Comparison of ENCODE assay signal across 10 mouse cellular contexts in genomic region chr6:125492664-125493063, GRCm38 (mm10). TPM values are rescaled to one million over a fixed set of nuclear protein-coding genes. Genes with fewer than 3 reads are reported as not detected.
A peak's percentile ranks its signal among the peaks of the same experiment; 100 is the strongest.
DNase-seq lines count a peak whose midpoint lies in the region; ATAC-seq and TF ChIP-seq lines count a peak whose summit lies in the region.
"Had no signal": no experiment of that assay in that cellular context is flagged by ENCODE, and none has a peak within 500 bp of the region (broad histone marks: within the 10 kb centered on the region; RNA-seq: fewer than 3 reads in every experiment).

No protein-coding gene starts in this region.

- H3K27ac ChIP-seq in gastrocnemius, adult 2 months, result peak overlapping the region; percentile 92
- H3K27ac ChIP-seq in lung, postnatal 0 days (ENCODE audit: low read length), result peak overlapping the region; percentile 91
- peak overlapping the region; percentile 83 for H3K27ac ChIP-seq in hindbrain, postnatal 0 days
- H3K27ac ChIP-seq in neural tube, embryonic 15.5 days (replicated peaks), result no peak overlapping the region; the same call in 1 of the 2 replicates

- peak overlapping the region; percentile 93 for H3K4me3 ChIP-seq in gastrocnemius, adult 2 months
- H3K4me3 ChIP-seq in lung, postnatal 0 days (ENCODE audit: low read depth, low read length), result peak overlapping the region; percentile 77
- H3K4me3 ChIP-seq in hindbrain, postnatal 0 days (ENCODE audit: low read length), result peak overlapping the region; percentile 56; the same call in 1 of the 2 replicates
- H3K4me3 ChIP-seq in neural tube, embryonic 15.5 days (replicated peaks), result peak overlapping the region; percentile 60

- no peaks in the 10 kb centered on the region; the same call in 1 of the 2 replicates for H3K4me1 ChIP-seq in lung, postnatal 0 days (ENCODE audit: insufficient read depth, low read depth, low read length)
- 0 out of 2 replicates have a peak, but pooled peaks cover 2% of the 10 kb centered on the region for H3K4me1 ChIP-seq in hindbrain, postnatal 0 days (ENCODE audit: insufficient read depth, low read length)
- peaks cover 27% of the 10 kb centered on the region for H3K4me1 ChIP-seq in neural tube, embryonic 15.5 days

- no peaks in the 10 kb centered on the region for H3K9me3 ChIP-seq in lung, postnatal 0 days (ENCODE audit: low read length)
- H3K9me3 ChIP-seq in hindbrain, postnatal 0 days (ENCODE audit: low read length), result no peaks in the 10 kb centered on the region
- no peaks in the 10 kb centered on the region for H3K9me3 ChIP-seq in neural tube, embryonic 15.5 days (replicated peaks)

- no peaks in the 10 kb centered on the region for H3K27me3 ChIP-seq in lung, postnatal 0 days (replicated peaks; ENCODE audit: insufficient read depth, low read length)
- no peaks in the 10 kb centered on the region for H3K27me3 ChIP-seq in hindbrain, postnatal 0 days (ENCODE audit: insufficient read depth, low read length)
- H3K27me3 ChIP-seq in neural tube, embryonic 15.5 days (replicated peaks), result peaks cover 26% of the 10 kb centered on the region

- TF ChIP-seq EP300 in lung, postnatal 0 days (IDR thresholded peaks at IDR 0.05), result no peak

- peak overlapping the region; percentile 39; the same call in 1 of the 2 replicates for H3K9ac ChIP-seq in lung, postnatal 0 days (replicated peaks; ENCODE audit: low read depth)
- H3K9ac ChIP-seq in hindbrain, postnatal 0 days (replicated peaks; ENCODE audit: low read length), result no peak overlapping the region
- H3K9ac ChIP-seq in neural tube, embryonic 15.5 days (replicated peaks), result no peak overlapping the region

- H3K4me2 ChIP-seq in lung, postnatal 0 days (replicated peaks; ENCODE audit: low read depth, low read length), result peak overlapping the region; percentile 75
- peak overlapping the region; percentile 67 for H3K4me2 ChIP-seq in hindbrain, postnatal 0 days (ENCODE audit: low read depth, low read length)
- peak overlapping the region; percentile 95 for H3K4me2 ChIP-seq in neural tube, embryonic 15.5 days

- H3K36me3 ChIP-seq in lung, postnatal 0 days (ENCODE audit: insufficient read depth, low read length), result no peaks in the 10 kb centered on the region
- no peaks in the 10 kb centered on the region for H3K36me3 ChIP-seq in hindbrain, postnatal 0 days (ENCODE audit: insufficient read depth, low read length)
- no peaks in the 10 kb centered on the region for H3K36me3 ChIP-seq in neural tube, embryonic 15.5 days

- DNase-seq in gastrocnemius, adult 2 months, result no peak
- DNase-seq in gastrocnemius, adult 8-10 months (ENCODE audit: low spot score in 2 of 2), result no peak
- DNase-seq in lung, postnatal 0 days (ENCODE audit: low spot score), result no peak
- no peak for DNase-seq in lung, postnatal 10 days
- DNase-seq in hindbrain, postnatal 0 days (ENCODE audit: low spot score), result no peak
- no peak for DNase-seq in Muller cell, postnatal 12 days (ENCODE audit: inconsistent ontology term)
- DNase-seq: B cell, adult 2 months had no signal

- 48% methylated on average over 6 of the region's 6 CpGs for WGBS in lung, postnatal 0 days
- WGBS in hindbrain, postnatal 0 days, result 70% methylated on average over 6 of the region's 6 CpGs
- 80% methylated on average over 6 of the region's 6 CpGs for WGBS in neural tube, embryonic 15.5 days

- intact Hi-C loops in gastrocnemius, adult 2 months (cut with DNase I), result no loop called here

- peak; percentile 17; the same call in 1 of the 2 replicates for TF ChIP-seq CTCF in gastrocnemius, adult 2 months (IDR thresholded peaks at IDR 0.05)
- TF ChIP-seq CTCF in lung, postnatal 0 days (IDR thresholded peaks at IDR 0.05), result peak; percentile 47
- TF ChIP-seq CTCF in hindbrain, postnatal 0 days (IDR thresholded peaks at IDR 0.05; ENCODE audit: low read depth), result peak; percentile 20; the same call in 1 of the 2 replicates

- no peak for ATAC-seq in lung, postnatal 0 days
- ATAC-seq in hindbrain, postnatal 0 days, result no peak
- ATAC-seq in neural tube, embryonic 15.5 days (ENCODE audit: low FRiP score), result no peak
- ATAC-seq in frontal cortex, adult (ENCODE audit: low TSS enrichment), result no peak

RNA-seq across cellular contexts. Expression of gene Cd9, which starts 1.9 kb away (rescaled TPM):
- total RNA-seq in gastrocnemius, adult 2 months (2021), result 10 to 100 TPM; 19.1 to 30.7 TPM
- total RNA-seq in gastrocnemius, adult 8-10 months (2022), result 10 to 100 TPM; 10.5 to 19.3 (median 15.0) TPM
- polyA plus RNA-seq in lung, postnatal 0 days (2015; fragmentation: Nextera tagmentation; extraction: Ambion mirVana), result 962 and 974 TPM in 2 replicates
- 62.5 and 80.5 TPM in 2 replicates for total RNA-seq in hindbrain, postnatal 0 days (2014; rRNA removed)
- polyA plus RNA-seq in hindbrain, postnatal 0 days (2015; fragmentation: Nextera tagmentation; extraction: Ambion mirVana), result 158 and 183 TPM in 2 replicates
- polyA plus RNA-seq in neural tube, embryonic 15.5 days (2015; fragmentation: Nextera tagmentation; extraction: Ambion mirVana), result 112 and 130 TPM in 2 replicates
- polyA plus RNA-seq: erythroblast, embryonic 14.5 days had no signal

RNA-seq across cellular contexts. Expression of gene Vwf, which starts 53.9 kb away (rescaled TPM):
- total RNA-seq in gastrocnemius, adult 2 months (2021), result 10 to 100 TPM; 12.5 to 15.3 TPM
- 10 to 100 TPM; 13.4 to 20.8 (median 15.4) TPM for total RNA-seq in gastrocnemius, adult 8-10 months (2022)
- polyA plus RNA-seq in lung, postnatal 0 days (2015; fragmentation: Nextera tagmentation; extraction: Ambion mirVana), result 42.4 and 55.6 TPM in 2 replicates
- 29.5 and 30.0 TPM in 2 replicates for total RNA-seq in hindbrain, postnatal 0 days (2014; rRNA removed)
- polyA plus RNA-seq in hindbrain, postnatal 0 days (2015; fragmentation: Nextera tagmentation; extraction: Ambion mirVana), result 11.2 and 17.2 TPM in 2 replicates
- 7.8 and 14.9 TPM in 2 replicates for polyA plus RNA-seq in neural tube, embryonic 15.5 days (2015; fragmentation: Nextera tagmentation; extraction: Ambion mirVana)
